In genomic region chr13:98710655-98711054, GRCm38 (mm10) we compare ENCODE assay signal across 26 mouse cellular contexts. TPM values are rescaled to one million over a fixed set of nuclear protein-coding genes. Genes with fewer than 3 reads are reported as not detected.
A peak's percentile ranks its signal among the peaks of the same experiment; 100 is the strongest.
DNase-seq lines count a peak whose midpoint lies in the region; ATAC-seq lines count a peak whose summit lies in the region.
"Had no signal": no experiment of that assay in that cellular context is flagged by ENCODE, and none has a peak within 500 bp of the region (broad histone marks: within the 10 kb centered on the region; RNA-seq: fewer than 3 reads in every experiment).

No protein-coding gene starts in this region.

- no peak overlapping the region for H3K27ac ChIP-seq in heart, embryonic 10.5 days
- H3K27ac ChIP-seq in lung, embryonic 15.5 days: peak overlapping the region; percentile 61; the same call in 1 of the 2 replicates
- H3K27ac ChIP-seq: forebrain, embryonic 10.5 days; forebrain, embryonic 13.5 days; hindbrain, embryonic 12.5 days; hindbrain, embryonic 15.5 days had no signal

- WGBS in heart, embryonic 10.5 days: 69% methylated on average over 1 of the region's 1 CpGs
- WGBS in lung, embryonic 15.5 days: 81% methylated on average over 1 of the region's 1 CpGs

- H3K9ac ChIP-seq in lung, embryonic 15.5 days: no peak overlapping the region
- H3K9ac ChIP-seq: forebrain, embryonic 13.5 days; hindbrain, embryonic 12.5 days; hindbrain, embryonic 15.5 days had no signal

- peaks cover 4% of the 10 kb centered on the region for H3K4me1 ChIP-seq in heart, embryonic 10.5 days
- H3K4me1 ChIP-seq in lung, embryonic 15.5 days: no peaks in the 10 kb centered on the region
- H3K4me1 ChIP-seq: forebrain, embryonic 10.5 days; forebrain, embryonic 13.5 days; hindbrain, embryonic 12.5 days; hindbrain, embryonic 15.5 days had no signal

- DNase-seq in heart, embryonic 10.5 days (ENCODE audit: low spot score): peak; percentile 17
- DNase-seq in heart, adult 18-20 months: no peak
- no peak for DNase-seq in lung, postnatal 25 days (ENCODE audit: low spot score)
- DNase-seq in lung, postnatal 36 days: peak; percentile 28
- DNase-seq in lung, postnatal 10 days: no peak
- no peak for DNase-seq in layer of hippocampus, postnatal 25 days (ENCODE audit: extremely low spot score in 1 of 2, low spot score in 1 of 2)
- DNase-seq: adrenal gland, postnatal 10 days; adrenal gland, postnatal 36 days; B cell, adult 2 months; cerebellum, adult 18-20 months; cerebellum, adult 9-10 months; cerebellum, postnatal 14 days; gastrocnemius, postnatal 10 days; gastrocnemius, postnatal 36 days had no signal

- 0 out of 2 replicates have a peak, but pooled peaks cover 2% of the 10 kb centered on the region for H3K36me3 ChIP-seq in heart, embryonic 10.5 days
- no peaks in the 10 kb centered on the region for H3K36me3 ChIP-seq in lung, embryonic 15.5 days
- H3K36me3 ChIP-seq: forebrain, embryonic 10.5 days; G1E; hindbrain, embryonic 12.5 days; hindbrain, embryonic 15.5 days had no signal

- H3K27me3 ChIP-seq in heart, embryonic 10.5 days (ENCODE audit: insufficient read depth, poor library complexity, severe bottlenecking): no peaks in the 10 kb centered on the region
- no peaks in the 10 kb centered on the region for H3K27me3 ChIP-seq in lung, embryonic 15.5 days
- H3K27me3 ChIP-seq: CH12.LX; forebrain, embryonic 13.5 days; hindbrain, embryonic 12.5 days; hindbrain, embryonic 15.5 days; Patski had no signal

- no peaks in the 10 kb centered on the region for H3K9me3 ChIP-seq in heart, embryonic 10.5 days
- H3K9me3 ChIP-seq in lung, embryonic 15.5 days: no peaks in the 10 kb centered on the region
- H3K9me3 ChIP-seq: forebrain, embryonic 13.5 days; G1E; hindbrain, embryonic 12.5 days; hindbrain, embryonic 15.5 days had no signal

- no peak overlapping the region for H3K4me3 ChIP-seq in heart, embryonic 10.5 days
- H3K4me3 ChIP-seq in lung, embryonic 15.5 days: no peak overlapping the region
- H3K4me3 ChIP-seq: forebrain, embryonic 10.5 days; forebrain, embryonic 13.5 days; hindbrain, embryonic 12.5 days; hindbrain, embryonic 15.5 days had no signal

- H3K4me2 ChIP-seq in lung, embryonic 15.5 days: no peak overlapping the region
- H3K4me2 ChIP-seq: forebrain, embryonic 13.5 days; heart, embryonic 11.5 days; hindbrain, embryonic 12.5 days; hindbrain, embryonic 15.5 days had no signal

- no peak; the same call in 1 of the 2 replicates for ATAC-seq in lung, embryonic 15.5 days (ENCODE audit: borderline replicate concordance, extremely low read depth, low FRiP score, low TSS enrichment)
- ATAC-seq: forebrain, embryonic 13.5 days; forebrain, embryonic 16.5 days; Patski had no signal

RNA-seq across cellular contexts. Expression of gene Tmem171, which starts 16.0 kb away (rescaled TPM):
- polyA plus RNA-seq in heart, embryonic 10.5 days (2016; fragmentation: Nextera tagmentation; extraction: Ambion mirVana): 0.73 and 1.0 TPM in 2 replicates
- 10 to 100 TPM in 1 of 2 experiments, 1 to 10 TPM in 1; 5.8 to 10.2 TPM for total RNA-seq in heart, adult 18-20 months (2021)
- 18.8 and 19.5 TPM in 2 replicates for polyA plus RNA-seq in lung, embryonic 15.5 days (2015; fragmentation: Nextera tagmentation; extraction: Ambion mirVana)
- under 1 TPM; 0.42 to 0.54 TPM for total RNA-seq in layer of hippocampus, postnatal 25 days (2021)
- total RNA-seq: CH12.LX; granulocyte monocyte progenitor cell, adult 5-6 weeks had no signal
- polyA plus RNA-seq: embryonic facial prominence, embryonic 11.5 days; forebrain, embryonic 10.5 days; forebrain, embryonic 13.5 days; forebrain, embryonic 16.5 days; G1E; hindbrain, embryonic 15.5 days had no signal

Comparison
In these comparisons a context has a peak if more than half of its experiments do, and no peak if none do; other contexts are left out.
1. DNase-seq: peak in heart, embryonic 10.5 days (single experiment) and lung, postnatal 36 days (single experiment); none in heart, adult 18-20 months (0 of 2), lung, postnatal 25 days (single experiment), lung, postnatal 10 days (single experiment) and layer of hippocampus, postnatal 25 days (0 of 2).
2. RNA of gene Tmem171, which starts 16.0 kb away (total RNA-seq): 5.8 to 10.2 TPM in heart, adult 18-20 months; 0.42 to 0.54 TPM in layer of hippocampus, postnatal 25 days; every median in the first group is over 4 times any median in the second.